ENCODE assay signal across 8 mouse cellular contexts in genomic region chr9:110131525-110132197, GRCm38 (mm10). TPM values are rescaled to one million over a fixed set of nuclear protein-coding genes. Genes with fewer than 3 reads are reported as not detected.
DNase-seq lines count a peak whose midpoint lies in the region; ATAC-seq lines count a peak whose summit lies in the region.

No protein-coding gene starts in this region.

- peak overlapping the region; percentile 99 for H3K9ac ChIP-seq in hindbrain, embryonic 11.5 days (ENCODE audit: low read depth, low read length)

- ATAC-seq in hindbrain, embryonic 11.5 days (ENCODE audit: low FRiP score) = peak; percentile 96

- peak; percentile 99 for DNase-seq in Muller cell, postnatal 12 days (ENCODE audit: inconsistent ontology term)
- peak; percentile 99 for DNase-seq in cerebellum, adult 9-11 months
- DNase-seq in frontal cortex, adult 2 months (ENCODE audit: extremely low spot score in 1 of 2, low spot score in 1 of 2) = peak; percentile 96 to 99
- DNase-seq in hindbrain, embryonic 11.5 days (ENCODE audit: low spot score) = peak; percentile 100
- peak; percentile 99 for DNase-seq in layer of hippocampus, postnatal 10 days (ENCODE audit: low spot score in 2 of 2)
- DNase-seq in lung, postnatal 10 days = peak; percentile 100
- peak; percentile 100 for DNase-seq in ovary, postnatal 36 days (ENCODE audit: low spot score)
- peak; percentile 100 for DNase-seq in thymus, postnatal 25 days

- 0 out of 2 replicates have a peak, but pooled peaks cover 3% of the 10 kb centered on the region for H3K4me1 ChIP-seq in hindbrain, embryonic 11.5 days (replicated peaks; ENCODE audit: control insufficient read depth, insufficient read depth, low read length)

- WGBS in hindbrain, embryonic 11.5 days = under 1% methylated on average over 53 of the region's 64 CpGs

- no peaks in the 10 kb centered on the region for H3K27me3 ChIP-seq in hindbrain, embryonic 11.5 days (ENCODE audit: control insufficient read depth, insufficient read depth, low read length)

- peak overlapping the region; percentile 95 for H3K27ac ChIP-seq in hindbrain, embryonic 11.5 days (ENCODE audit: low read depth, low read length)

- peak overlapping the region; percentile 92 for H3K4me3 ChIP-seq in hindbrain, embryonic 11.5 days (ENCODE audit: low read depth, low read length)

- no peaks in the 10 kb centered on the region for H3K36me3 ChIP-seq in hindbrain, embryonic 11.5 days (ENCODE audit: control insufficient read depth, insufficient read depth, low read length)

- H3K9me3 ChIP-seq in hindbrain, embryonic 11.5 days (ENCODE audit: control insufficient read depth, low read length) = no peaks in the 10 kb centered on the region

- H3K4me2 ChIP-seq in hindbrain, embryonic 11.5 days (replicated peaks; ENCODE audit: low read depth, low read length) = peak overlapping the region; percentile 63

RNA-seq across cellular contexts. Expression of gene Dhx30, which starts 14.0 kb away (rescaled TPM):
- 145 TPM in 2 replicates for polyA plus RNA-seq in frontal cortex, adult 2 months (2012; rRNA removed)
- 148 and 156 TPM in 2 replicates for polyA plus RNA-seq in hindbrain, embryonic 11.5 days (2014; fragmentation: Nextera tagmentation; extraction: Ambion mirVana)
- total RNA-seq in layer of hippocampus, postnatal 10 days (2021) = 100 to 1,000 TPM; 145 to 152 TPM

RNA-seq across cellular contexts. Expression of gene Smarcc1, which starts 14.2 kb away (rescaled TPM):
- 32.6 and 33.6 TPM in 2 replicates for polyA plus RNA-seq in frontal cortex, adult 2 months (2012; rRNA removed)
- 172 and 253 TPM in 2 replicates for polyA plus RNA-seq in hindbrain, embryonic 11.5 days (2014; fragmentation: Nextera tagmentation; extraction: Ambion mirVana)
- 10 to 100 TPM; 67.0 to 72.3 TPM for total RNA-seq in layer of hippocampus, postnatal 10 days (2021)

Comparison
In these comparisons a context has a peak if more than half of its experiments do, and no peak if none do; other contexts are left out.
1. Peak in every context shown above with its lines: DNase-seq, ATAC-seq, H3K4me3 ChIP-seq and H3K27ac ChIP-seq.